Mouse (Mus musculus) C2C12 (cell line): ENCODE measurements around the gene Map4k4. TPM values are rescaled to one million over a fixed set of nuclear protein-coding genes. Genes with fewer than 3 reads are reported as not detected.

Experiments
- H3K27me3 ChIP-seq: one replicate; pipeline ENCODE4 v1.6.1; 2011; ENCODE audit not compliant: control insufficient read depth, insufficient read depth, insufficient read length
- H3K36me3 ChIP-seq: one replicate; pipeline ENCODE4 v1.6.1; 2011; ENCODE audit not compliant: control insufficient read depth, insufficient read depth
- H3K4me3 ChIP-seq: one replicate; pipeline ENCODE4 v1.5.1; 2011; ENCODE audit warnings: mild to moderate bottlenecking, control low read depth; ENCODE audit not compliant: poor library complexity, insufficient read depth, severe bottlenecking
- H3K79me2 ChIP-seq: one replicate; pipeline ENCODE4 v1.6.1; 2011; ENCODE audit not compliant: control insufficient read depth, insufficient read depth
- H3K79me3 ChIP-seq: one replicate; pipeline ENCODE4 v1.6.1; 2011; ENCODE audit warnings: low read depth, control low read depth
- H3ac ChIP-seq: one replicate; pipeline ENCODE3; 2011; ENCODE audit warnings: low read depth; ENCODE audit not compliant: control insufficient read depth, insufficient read length
- CEBPB ChIP-seq: IDR thresholded peaks from one replicate; pipeline ENCODE4 v1.6.1; 2011; ENCODE audit warnings: low read depth, mild to moderate bottlenecking, control low read depth, moderate library complexity
- CTCF ChIP-seq: IDR thresholded peaks from one replicate; pipeline ENCODE4 v1.5.1; 2011; ENCODE audit not compliant: control insufficient read depth, insufficient read depth, insufficient read length
- FOSL1 ChIP-seq: IDR thresholded peaks from one replicate; pipeline ENCODE4 v1.8.0; 2011; ENCODE audit warnings: mild to moderate bottlenecking, low read length; ENCODE audit not compliant: poor library complexity, insufficient read depth, severe bottlenecking
- MAX ChIP-seq: IDR thresholded peaks from one replicate; pipeline ENCODE4 v1.6.1; 2011; ENCODE audit warnings: mild to moderate bottlenecking, control low read depth
- MYOD1 ChIP-seq: IDR thresholded peaks from one replicate; pipeline ENCODE4 v1.6.1; 2011; ENCODE audit warnings: low read depth; ENCODE audit not compliant: control insufficient read depth, insufficient read length
- MYOG ChIP-seq: IDR thresholded peaks from one replicate; pipeline ENCODE4 v1.6.1; 2011; ENCODE audit not compliant: control insufficient read depth, insufficient read length; ENCODE audit errors: extremely low read depth
- USF1 ChIP-seq: IDR thresholded peaks from one replicate; pipeline ENCODE4 v1.6.1; 2011; ENCODE audit warnings: low read depth, mild to moderate bottlenecking, control low read depth, moderate library complexity
- polyA plus RNA-seq: library from polyadenylated mRNA; unstranded; fragments of >200 nt; fragmentation: generic; extraction: Trizol; gene quantifications from one replicate; pipeline ENCODE4 v1.2.1, GENCODE M21; 2012; ENCODE audit warnings: missing spikeins

Map4k4 gene
- polyA plus RNA-seq, 1 experiment, result 141 TPM

GRCm38 (mm10) chr1:40007962-40008471, 107.3 kb downstream of the Map4k4 start:
- Histone ChIP-seq H3ac (no peak overlapping the region), H3K79me3 (no peaks in the 10 kb centered on the region), H3K27me3 (no peaks in the 10 kb centered on the region), H3K36me3 (peaks cover 97% of the 10 kb centered on the region), H3K79me2 (peaks cover 8% of the 10 kb centered on the region), H3K4me3 (no peak overlapping the region)
- TF ChIP-seq CTCF (no peak), FOSL1 (no peak), MAX (no peak), MYOD1 (no peak), MYOG (no peak), CEBPB (no peak)

DNA sequence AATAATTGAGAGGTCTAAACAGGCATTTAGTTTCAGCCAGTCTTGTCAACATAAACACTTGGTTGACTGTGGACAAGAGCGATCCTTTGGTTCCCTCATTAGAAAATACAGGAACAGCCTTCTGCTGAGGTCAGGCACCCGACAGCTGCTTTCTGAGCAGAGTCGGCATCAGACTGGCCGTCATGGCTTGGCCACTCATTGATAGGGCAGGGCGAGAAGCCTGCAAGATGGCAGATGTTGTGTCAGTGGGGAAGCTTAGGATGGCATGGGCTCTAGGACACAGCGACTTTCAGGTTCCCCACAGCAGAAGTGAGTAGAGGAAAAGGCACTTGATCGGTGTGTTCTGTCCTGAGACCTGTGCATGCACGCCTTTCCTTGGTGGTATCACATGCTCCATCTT, 112.0 kb downstream of the Map4k4 start:
- Histone ChIP-seq H3K79me3 (no peaks in the 10 kb centered on the region), H3K4me3 (no peak overlapping the region), H3K27me3 (no peaks in the 10 kb centered on the region), H3ac (no peak overlapping the region), H3K36me3 (peaks cover 98% of the 10 kb centered on the region), H3K79me2 (no peaks in the 10 kb centered on the region)
- no peak for TF ChIP-seq MYOD1
- no peak for TF ChIP-seq FOSL1
- TF ChIP-seq CTCF, result no peak
- TF ChIP-seq MAX, result no peak
- no peak for TF ChIP-seq USF1
- TF ChIP-seq MYOG, result no peak
- no peak for TF ChIP-seq CEBPB

DNA sequence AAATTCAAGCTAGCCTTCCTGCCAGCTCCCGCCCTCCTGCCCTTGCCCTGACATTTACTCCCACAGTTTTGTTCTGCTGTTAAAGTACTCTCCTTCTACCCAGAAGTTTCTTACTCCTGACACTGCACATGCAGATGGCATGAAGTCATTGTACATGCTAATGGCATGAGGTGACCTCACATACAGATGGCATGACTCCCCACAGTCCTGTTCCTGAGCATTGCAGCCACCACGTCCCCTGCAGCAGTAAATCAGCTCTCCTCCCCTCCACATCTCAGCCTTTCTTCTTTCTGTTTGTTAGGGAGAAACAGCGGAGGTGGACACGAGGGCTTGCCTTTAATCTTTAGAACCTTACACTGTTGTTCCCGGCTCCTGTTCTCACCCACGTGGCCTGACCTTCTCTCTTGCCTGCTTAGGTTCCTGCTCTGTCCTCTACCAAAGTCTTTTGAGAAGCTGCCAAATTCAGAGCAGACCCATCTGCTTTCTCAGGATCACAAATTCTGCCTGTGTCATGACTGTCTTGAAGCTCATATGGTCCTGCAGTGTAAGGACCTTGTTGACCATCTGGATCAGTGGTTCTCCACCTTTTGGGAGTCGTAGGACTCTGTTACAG, 114.5 kb downstream of the Map4k4 start:
- TF ChIP-seq MAX (no peak), CTCF (no peak), FOSL1 (no peak), CEBPB (no peak), USF1 (no peak), MYOD1 (no peak), MYOG (no peak)
- peaks cover 96% of the 10 kb centered on the region for H3K36me3 ChIP-seq

GRCm38 (mm10) chr1:40021617-40022016, 120.9 kb downstream of the Map4k4 start:
- TF ChIP-seq MYOD1 (no peak), CTCF (no peak), CEBPB (no peak), MYOG (no peak), FOSL1 (no peak), MAX (no peak), USF1 (no peak)
- Histone ChIP-seq H3K4me3 (no peak overlapping the region), H3ac (no peak overlapping the region), H3K27me3 (no peaks in the 10 kb centered on the region), H3K36me3 (peaks cover 91% of the 10 kb centered on the region), H3K79me2 (no peaks in the 10 kb centered on the region), H3K79me3 (peaks cover 1% of the 10 kb centered on the region)

More for the DNA sequence above, 114.5 kb downstream of the Map4k4 start:
- Histone ChIP-seq H3K79me3 (no peaks in the 10 kb centered on the region), H3K27me3 (no peaks in the 10 kb centered on the region), H3K4me3 (no peak overlapping the region), H3ac (no peak overlapping the region), H3K79me2 (no peaks in the 10 kb centered on the region)

GRCm38 (mm10) chr1:40022472-40023135, 121.9 kb downstream of the Map4k4 start:
- Histone ChIP-seq H3K79me3 (peaks cover 1% of the 10 kb centered on the region), H3K27me3 (no peaks in the 10 kb centered on the region), H3K36me3 (peaks cover 90% of the 10 kb centered on the region), H3K79me2 (no peaks in the 10 kb centered on the region), H3ac (no peak overlapping the region), H3K4me3 (no peak overlapping the region)
- TF ChIP-seq USF1 (no peak), CEBPB (no peak), MYOD1 (no peak), MYOG (no peak), FOSL1 (no peak), CTCF (no peak), MAX (no peak)
